Mouse (Mus musculus) erythroblast, embryonic 14.5 days (primary cell): ENCODE results near the gene Kcna5.

Experiments
- GATA1 ChIP-seq: IDR thresholded peaks from 2 replicates; pipeline ENCODE4 v1.6.1; 2012; ENCODE audit warnings: low read length, inconsistent platforms, mixed read lengths
- TAL1 ChIP-seq: IDR thresholded peaks from 3 replicates; pipeline ENCODE4 v1.6.1; 2012; ENCODE audit warnings: low read length, inconsistent platforms, mixed read lengths

DNA sequence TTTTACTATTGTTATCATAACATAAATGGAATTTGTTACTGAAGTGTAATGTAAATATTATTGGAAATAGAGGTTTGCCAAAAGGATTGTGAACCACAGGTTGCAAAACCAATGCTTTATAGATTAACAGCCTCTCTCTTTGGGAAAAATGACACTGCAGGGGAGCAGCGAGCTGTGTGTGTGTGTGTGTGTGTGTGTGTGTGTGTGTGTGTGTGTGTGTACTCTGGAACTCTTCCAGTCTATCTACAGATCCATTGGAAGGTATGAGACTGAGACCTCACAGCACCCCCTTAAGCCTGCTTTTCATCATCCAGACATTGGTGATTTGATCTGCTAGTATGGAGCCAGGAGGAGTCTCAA lies 679 bp upstream of the Kcna5 start:
- TF ChIP-seq TAL1 = no peak
- TF ChIP-seq GATA1 = no peak
